Mouse (Mus musculus): ENCODE results near the gene Gm26620. TPM values are rescaled to one million over a fixed set of nuclear protein-coding genes. Genes with fewer than 3 reads are reported as not detected.

The Gm26620 gene
- total RNA-seq, 2 experiments from 2014 or later, result 0.57 TPM; not detected in 1

DNA sequence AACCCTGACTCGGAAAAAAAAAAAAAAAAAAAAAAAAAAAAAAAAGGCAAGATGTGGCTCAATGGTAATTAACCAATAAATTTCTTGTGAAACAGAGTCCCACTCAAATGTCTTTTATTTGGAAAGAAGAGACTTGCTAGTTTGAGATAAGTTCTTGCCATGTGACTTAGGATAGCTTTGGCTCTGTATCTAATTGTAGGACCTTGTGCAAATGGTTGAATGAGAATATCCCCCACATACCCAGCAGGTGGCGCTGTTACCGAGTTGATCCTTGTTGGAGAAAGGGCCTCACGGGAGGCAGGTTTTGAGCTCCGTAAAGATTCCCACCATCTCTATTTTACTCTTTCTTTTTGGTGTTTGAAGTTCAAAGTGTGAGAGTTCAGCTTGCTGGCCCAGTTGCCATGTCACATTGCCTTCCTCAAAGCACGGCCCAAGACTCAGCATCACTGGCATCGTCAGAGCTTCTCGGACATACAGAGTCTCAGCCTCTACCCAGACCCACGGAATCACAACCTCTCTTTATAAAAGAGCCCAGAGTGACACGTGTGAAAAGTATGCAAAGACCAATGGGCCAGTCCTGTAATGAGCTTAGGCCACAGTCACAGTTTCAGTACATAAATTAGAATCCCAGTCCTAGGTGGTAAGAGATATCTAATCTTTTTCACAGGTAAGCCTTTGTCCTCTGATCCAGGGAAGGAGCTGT lies 16.8 kb downstream of the Gm26620 start:
- DNase-seq (ENCODE audit: low spot score in 2 of 2), result peak; percentile 87 to 89
- intact Hi-C loops (cut with DNase I), result loop anchor here (1.0 kb wide), 1 partner anchor 91 kb away; no protein-coding TSS in a partner anchor

DNA sequence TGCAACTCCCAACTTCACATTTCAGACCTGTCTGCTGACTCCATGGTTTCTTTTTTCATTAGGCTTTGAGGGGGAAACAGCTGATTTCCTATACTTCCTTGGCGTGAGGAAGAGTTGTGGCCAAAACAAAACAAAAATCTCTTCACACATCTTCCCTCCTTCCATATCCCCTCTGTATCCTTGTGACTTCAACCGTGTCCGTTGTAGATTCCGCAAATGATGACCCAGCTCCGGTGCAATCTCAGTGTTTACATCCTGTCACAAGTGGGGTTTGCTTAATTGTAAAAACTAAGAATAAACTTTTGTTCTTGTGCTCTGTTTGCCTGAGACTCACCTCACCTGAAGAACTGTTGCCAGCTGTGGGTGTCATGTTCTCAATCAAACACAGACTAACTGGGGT lies 18.6 kb downstream of the Gm26620 start:
- intact Hi-C loops (cut with DNase I), result no loop called here
- no peak for DNase-seq (ENCODE audit: low spot score in 2 of 2)

DNA sequence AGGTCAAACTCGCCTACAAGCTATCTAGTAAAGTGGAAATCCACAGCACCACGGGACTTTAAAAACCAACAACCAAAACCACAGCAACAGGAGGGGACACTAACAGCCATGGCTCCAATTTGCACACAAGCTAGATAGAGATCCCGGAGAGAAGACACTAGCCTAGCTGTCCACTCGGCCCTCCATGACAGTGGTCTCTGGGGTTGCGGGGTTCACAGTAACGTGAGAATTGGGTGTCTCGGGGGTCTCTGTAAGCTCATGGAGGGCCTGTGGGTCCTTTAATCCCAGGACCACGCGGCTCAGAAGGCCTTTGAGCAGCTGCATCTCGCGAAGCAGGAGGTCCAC lies 22.2 kb downstream of the Gm26620 start:
- intact Hi-C loops (cut with DNase I), result no loop called here
- no peak for DNase-seq (ENCODE audit: low spot score in 2 of 2)

DNA sequence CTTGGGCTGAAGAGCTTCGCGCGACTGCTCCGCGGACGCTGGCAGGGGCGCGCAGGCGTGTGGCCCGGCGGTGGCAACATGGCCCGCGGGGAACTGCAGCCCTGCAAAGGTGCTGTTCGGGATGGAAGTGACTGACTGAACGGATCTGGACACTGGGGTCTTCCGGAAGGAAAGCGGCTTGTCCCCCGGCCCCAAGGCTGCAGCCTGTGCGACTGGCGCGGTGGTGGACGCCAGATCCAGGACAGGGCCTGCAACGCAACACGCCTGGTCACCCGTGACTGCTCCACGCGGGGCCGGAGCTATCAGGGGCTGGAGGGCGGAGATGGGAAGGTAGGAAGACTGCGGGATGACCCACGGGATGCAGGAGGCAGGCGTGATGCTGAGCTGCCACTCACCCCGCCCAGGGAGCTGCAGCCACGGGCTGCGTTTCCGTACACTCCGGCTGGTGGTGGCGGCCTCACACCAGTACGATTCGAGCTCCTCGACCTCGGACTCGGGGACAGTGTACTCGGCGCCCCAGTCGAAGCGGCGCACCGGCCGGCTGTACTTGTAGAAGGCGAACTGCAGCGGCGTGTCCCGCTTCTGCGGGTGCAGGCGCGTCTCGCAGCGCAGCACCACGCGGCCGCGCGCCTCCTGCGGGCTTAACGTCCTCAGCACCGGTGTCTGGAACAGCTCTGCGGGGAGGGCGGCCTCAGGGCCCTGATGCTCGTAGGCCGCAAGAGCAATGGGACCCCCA lies 22.8 kb downstream of the Gm26620 start:
- intact Hi-C loops (cut with DNase I), result loop anchor here (2.0 kb wide), 1 partner anchor 77 kb away; no protein-coding TSS in a partner anchor
- DNase-seq (ENCODE audit: low spot score in 2 of 2), result peak in 1 of 2 experiments; percentile 34

DNA sequence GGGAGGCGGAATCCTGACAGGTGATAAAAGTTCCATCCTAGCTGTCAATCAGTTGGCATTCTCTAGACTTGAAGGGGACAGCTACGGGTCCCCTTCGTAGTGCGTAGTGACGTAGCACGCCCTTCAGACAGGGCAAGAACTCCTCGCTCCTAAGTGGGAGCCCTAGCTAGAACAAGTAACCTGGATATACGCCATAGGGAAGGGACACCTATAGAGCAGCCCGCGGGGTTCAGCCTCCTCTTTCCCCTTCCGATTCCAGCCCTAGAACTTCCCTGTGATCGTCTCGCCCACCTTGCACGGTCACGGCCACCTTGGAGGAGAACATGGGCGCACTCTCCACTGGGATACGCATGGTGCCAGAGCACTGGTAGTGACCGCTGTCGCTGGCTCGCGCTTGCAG lies 23.5 kb downstream of the Gm26620 start:
- intact Hi-C loops (cut with DNase I), result loop anchor here (2.0 kb wide), 1 partner anchor 76 kb away; no protein-coding TSS in a partner anchor
- no peak for DNase-seq (ENCODE audit: low spot score in 2 of 2)

DNA sequence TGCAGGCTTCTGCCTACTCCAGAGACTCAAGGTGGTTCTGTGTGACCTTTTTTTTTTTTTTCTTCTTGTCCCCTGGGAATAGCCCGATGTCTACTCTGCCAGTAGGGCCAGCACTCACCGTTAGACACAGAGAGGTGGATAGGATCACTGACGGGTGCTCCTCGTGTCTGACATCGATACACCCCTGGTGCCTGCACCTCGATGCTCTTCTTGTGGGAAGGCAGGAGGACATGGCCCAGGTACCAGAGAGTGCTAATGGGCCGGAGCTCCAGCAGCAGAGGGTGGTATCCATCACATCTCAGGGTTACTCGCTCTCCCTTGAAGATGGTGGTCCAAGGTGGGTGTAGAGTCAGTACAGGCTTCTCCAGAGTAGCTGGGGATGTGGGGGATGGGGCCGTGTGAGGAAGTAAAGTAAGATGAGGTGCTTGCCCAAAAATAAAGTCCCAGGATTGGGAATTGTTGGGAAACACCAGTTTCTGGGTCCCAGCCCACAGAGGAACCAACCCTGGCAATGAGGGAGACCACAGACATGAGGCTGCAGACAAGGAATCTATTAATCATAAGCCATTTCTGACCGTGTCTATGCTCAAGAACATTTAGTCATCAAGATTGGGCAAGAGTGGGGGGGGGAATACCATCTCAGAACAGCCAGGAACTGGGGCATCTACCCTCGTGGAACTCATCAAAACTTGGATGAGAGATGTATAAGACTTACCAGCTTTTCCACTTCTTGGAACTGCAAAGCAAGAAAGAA lies 27.2 kb downstream of the Gm26620 start:
- intact Hi-C loops (cut with DNase I), result no loop called here
- DNase-seq (ENCODE audit: low spot score in 2 of 2), result no peak

DNA sequence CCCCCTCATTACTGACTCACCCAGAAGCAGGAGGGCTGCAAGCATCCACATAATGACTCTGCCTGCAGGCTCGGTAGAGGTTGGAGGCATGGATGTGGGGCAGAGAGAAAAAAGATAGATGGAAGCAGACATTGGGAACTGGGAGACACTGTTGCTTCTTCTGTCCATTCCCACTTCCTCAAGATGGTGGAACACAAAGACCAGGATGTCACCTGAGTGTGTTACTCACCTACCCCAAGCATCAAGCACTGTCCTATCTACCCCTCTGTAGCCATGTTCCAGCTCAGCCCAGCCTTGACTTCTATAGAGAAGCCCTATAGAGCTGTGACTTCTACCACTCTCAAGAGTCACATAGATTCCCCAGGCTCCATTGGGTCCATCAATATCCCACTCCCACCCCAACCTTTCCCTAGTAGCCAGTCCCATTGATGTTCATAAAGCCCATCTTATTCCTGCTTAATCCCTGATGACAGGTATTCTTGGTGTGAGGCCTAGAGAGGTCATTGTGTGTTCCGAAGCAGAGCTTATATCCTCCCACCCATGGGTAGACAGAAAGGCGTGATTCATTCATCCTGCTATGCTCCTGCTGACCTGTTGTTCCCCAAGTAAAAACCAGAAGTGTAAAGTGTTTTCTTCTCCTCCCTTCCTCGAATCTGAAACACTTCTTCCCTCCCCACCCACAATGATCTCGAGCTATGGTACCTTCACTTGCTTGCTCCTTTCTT lies 28.2 kb downstream of the Gm26620 start, which contains the start of gene Fcrlb:
Fcrlb (minus strand) TSS at position 51 of the 725 bp plus-strand sequence.
- DNase-seq (ENCODE audit: low spot score in 2 of 2), result no peak
- intact Hi-C loops (cut with DNase I), result no loop called here

DNA sequence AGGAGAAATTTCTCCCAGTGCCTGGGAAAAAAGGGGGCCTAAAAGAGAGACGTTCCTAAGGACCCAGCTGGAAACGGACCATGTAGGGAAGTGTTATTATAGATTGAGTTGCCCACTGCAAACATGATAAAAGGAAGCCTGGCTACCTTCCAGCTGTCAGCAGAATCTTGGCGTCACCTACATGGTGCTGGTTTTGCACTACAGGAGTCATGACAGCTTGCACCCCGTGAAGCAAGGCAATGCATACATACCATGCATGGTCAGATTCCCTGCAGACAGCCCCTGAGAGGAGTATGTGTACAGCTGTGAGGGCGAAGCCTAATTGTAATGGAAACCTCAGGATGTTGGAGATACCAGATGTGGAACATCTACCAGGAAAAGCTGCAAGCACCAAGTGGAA lies 30.8 kb downstream of the Gm26620 start:
- intact Hi-C loops (cut with DNase I), result no loop called here
- DNase-seq (ENCODE audit: low spot score in 2 of 2), result no peak

DNA sequence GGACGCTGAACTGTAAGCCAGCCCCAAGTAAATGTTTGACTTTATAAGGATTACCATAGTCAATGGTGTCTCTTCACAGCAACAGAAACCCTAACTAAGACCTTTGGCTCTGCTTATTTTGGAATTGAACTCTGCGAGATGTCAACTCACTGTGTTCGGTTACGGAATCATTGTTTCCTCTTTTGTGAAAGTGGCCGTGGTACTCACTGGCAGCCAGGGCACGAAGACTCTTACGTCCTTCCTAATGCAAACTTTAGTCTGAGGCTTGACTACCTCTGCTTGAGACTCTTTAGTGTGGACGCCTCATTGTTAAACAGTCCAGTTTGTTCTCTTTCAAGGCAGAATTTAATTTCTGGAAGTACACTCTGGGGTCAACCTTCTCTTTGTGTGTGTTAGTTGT lies 34.4 kb downstream of the Gm26620 start:
- intact Hi-C loops (cut with DNase I), result no loop called here
- DNase-seq (ENCODE audit: low spot score in 2 of 2), result no peak

DNA sequence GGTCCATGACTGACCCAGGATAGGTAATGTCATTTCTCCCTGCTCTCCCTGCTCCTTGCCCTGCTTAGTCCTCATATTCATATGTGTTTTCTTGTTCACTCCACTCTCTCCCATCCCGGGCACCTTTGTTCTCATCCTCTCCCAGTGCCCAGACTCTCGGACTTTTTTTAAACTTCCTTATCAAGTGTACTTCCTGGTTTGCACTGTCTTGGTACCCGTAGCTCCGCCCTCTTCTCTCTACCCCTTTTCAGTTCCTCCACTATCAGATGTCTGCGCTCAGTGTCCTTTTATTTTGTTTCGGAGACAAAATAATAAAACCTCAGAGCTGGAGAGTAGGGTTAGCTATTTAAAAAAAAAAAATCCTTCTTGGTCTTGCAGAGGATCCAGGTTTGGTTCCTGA lies 39.6 kb downstream of the Gm26620 start:
- no peak for DNase-seq (ENCODE audit: low spot score in 2 of 2)
- intact Hi-C loops (cut with DNase I), result no loop called here

DNA sequence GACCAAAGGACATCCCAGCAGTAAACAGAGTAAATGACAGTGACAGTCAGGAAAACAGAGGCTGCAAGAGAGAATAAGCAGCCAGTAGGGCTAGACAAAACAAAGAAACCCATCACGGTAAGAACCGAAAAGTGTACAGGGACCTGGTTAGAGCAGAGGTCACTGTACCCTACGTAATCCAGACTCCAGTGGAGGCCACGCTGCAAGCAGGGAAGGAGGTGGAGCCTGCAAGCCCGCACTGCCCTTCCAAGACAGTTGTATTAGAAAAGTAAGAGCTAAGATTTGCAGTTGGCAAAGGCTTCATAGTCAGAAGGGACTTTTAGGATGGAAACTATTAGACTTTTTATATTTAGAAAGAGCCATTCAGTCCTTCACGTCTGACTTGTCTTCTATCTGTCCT lies 42.1 kb downstream of the Gm26620 start:
- intact Hi-C loops (cut with DNase I), result no loop called here
- DNase-seq (ENCODE audit: low spot score in 2 of 2), result no peak

DNA sequence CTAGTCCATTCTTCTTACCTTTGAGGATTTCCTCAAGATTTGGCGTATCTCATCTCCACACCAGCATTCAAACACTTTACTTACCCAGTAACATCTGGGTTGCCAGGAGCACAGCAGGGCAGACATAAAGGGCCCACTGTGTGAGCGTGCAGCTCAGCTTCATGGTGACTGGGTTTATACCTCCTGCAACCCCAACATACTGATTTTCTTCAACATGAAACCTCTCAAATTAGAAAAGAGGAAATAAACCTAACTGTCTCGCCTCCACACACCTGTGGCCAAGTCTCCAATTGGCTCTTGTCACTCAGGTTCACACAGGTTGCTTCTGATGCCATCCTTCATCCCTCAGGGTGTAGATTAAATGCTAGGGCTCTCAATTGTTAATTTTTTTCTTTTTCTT lies 42.5 kb downstream of the Gm26620 start, which contains the start of gene Fcrla:
Fcrla (minus strand) TSS at position 206 of the 400 bp plus-strand sequence.
- DNase-seq (ENCODE audit: low spot score in 2 of 2), result no peak
- intact Hi-C loops (cut with DNase I), result no loop called here

DNA sequence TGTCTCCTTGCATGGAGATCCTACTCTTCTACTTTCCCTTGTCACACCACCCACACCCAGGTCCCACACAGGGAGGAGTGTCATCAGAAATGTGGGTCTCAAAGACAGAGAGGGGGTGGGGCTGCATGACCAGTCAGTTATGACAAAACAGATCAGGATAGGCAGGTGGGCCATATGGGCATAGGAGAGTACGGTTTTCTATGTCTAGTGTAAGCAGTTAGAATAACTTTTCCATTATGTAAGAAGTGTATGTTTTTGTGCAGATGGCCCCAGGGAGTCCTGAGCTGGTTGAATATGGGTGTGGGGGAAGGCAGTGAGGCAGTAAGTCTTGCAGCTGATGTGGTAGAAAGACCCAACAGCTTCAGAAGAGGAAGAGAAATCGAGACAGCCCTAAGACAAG lies 43.6 kb downstream of the Gm26620 start:
- DNase-seq (ENCODE audit: low spot score in 2 of 2), result no peak
- intact Hi-C loops (cut with DNase I), result no loop called here

DNA sequence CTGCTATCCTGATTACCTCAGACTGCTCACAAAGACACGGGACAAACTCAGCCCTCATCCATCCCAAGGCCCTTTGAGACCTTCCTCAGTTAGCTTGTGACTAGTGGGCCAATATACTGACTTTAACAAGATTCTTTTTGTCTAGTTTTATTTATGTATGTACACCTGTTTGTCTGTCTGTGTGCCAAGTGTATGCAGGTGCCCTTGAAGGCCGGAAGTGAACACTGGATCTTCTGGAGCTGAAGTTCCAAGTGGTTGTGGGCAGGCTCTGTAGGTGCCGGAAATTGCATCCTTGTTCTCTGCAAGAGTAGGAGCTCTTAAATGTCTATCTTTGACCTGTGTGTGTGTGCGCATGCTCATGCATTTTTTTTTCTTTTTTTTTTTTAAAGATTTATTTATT lies 44.4 kb downstream of the Gm26620 start:
- no peak for DNase-seq (ENCODE audit: low spot score in 2 of 2)

DNA sequence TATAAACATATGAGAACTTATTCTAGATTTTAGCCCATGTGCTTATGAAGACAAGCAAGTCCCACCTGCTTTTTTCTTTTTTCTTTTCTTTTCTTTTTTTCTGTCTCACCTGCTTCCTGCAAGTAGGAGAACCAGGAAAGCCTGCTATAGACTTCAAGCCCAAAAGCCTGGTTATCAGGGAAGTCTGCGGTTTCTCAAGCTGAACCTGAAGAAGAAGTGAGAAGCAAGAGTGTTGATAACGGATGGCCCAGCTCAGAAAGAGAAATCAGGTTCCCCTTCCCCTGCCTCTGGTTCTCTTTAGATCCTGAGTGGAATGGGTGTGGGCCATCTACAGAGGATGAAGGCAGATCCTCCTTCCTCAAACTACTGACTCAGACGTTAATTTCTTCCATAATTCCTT lies 47.2 kb downstream of the Gm26620 start:
- intact Hi-C loops (cut with DNase I), result no loop called here
- no peak for DNase-seq (ENCODE audit: low spot score in 2 of 2)

More for the DNA sequence above, 44.4 kb downstream of the Gm26620 start:
- intact Hi-C loops (cut with DNase I), result no loop called here

DNA sequence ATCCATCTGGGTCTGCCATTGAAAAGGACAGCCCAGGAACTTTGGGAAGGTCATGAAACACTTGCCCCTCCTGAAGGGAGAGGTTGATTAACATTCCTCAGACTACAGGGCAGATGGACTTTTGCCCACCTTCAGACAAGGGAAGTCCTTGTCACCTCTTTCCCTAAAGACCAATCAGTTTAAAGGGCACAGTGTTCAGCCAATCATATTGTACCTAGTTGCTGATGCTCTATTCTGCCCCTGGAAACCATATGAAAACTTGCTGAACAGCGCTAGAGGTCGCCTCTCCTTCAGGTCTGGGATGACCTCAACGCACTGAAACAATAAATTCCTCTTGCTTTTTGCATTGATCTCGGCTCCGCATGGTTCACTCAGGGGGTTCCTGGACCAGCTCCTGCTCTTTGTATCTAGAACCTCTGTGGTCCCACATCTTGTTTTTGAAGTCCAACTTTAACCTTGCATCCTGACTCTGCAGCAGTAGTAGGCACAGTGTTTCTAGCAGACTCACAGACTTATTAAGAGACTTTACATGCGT lies 48.6 kb downstream of the Gm26620 start:
- intact Hi-C loops (cut with DNase I), result no loop called here
- DNase-seq (ENCODE audit: low spot score in 2 of 2), result no peak

DNA sequence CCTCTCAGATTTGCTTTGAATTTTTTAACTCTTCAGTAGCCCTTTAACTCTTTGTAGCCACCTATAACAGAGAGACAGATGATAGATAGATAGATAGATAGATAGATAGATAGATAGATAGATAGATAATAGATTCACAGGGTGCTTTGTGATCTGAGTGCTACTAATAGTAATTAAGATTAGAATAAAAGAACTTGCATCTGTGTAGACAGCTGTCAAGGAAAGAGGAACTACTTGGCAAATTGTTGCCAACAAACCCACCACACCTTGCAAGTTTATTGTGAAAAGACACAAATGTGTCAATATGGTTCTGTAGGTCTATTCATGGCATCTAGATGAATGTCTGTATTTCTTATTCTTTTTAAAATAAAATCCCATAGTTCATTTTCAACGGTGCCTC lies 49.1 kb downstream of the Gm26620 start:
- intact Hi-C loops (cut with DNase I), result no loop called here
- no peak for DNase-seq (ENCODE audit: low spot score in 2 of 2)

DNA sequence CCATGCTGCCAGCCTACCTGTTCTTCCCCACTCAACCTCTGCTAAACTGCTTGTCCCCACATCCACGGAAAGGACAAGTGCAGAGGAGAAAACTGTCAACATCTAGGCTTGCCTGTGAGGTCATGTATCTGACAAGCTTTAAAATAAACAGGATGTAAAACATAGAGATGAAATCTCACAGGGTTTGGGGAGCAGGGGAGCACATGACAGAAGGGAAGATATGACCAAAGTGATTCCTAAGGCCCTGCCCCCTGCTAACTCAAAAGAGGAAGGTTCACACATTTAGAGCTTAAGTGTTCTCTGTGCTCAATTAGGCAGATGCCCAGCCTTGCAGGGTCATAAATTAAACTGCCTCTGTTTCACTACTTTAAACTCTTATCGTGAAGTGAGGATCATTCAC lies 49.5 kb downstream of the Gm26620 start:
- intact Hi-C loops (cut with DNase I), result no loop called here
- DNase-seq (ENCODE audit: low spot score in 2 of 2), result no peak
